Mouse (Mus musculus) A20 (cell line): ENCODE data around the gene Gm37240.

Source experiments
- DNase-seq: peaks from one replicate; pipeline ENCODE4 v3.0.0-alpha.2; 2011; ENCODE audit warnings: low read depth, low spot score

Gene Gm37240

GRCm38 (mm10) chr3:85681136-85681535 is 206.2 kb downstream of the Gm37240 start:
- DNase-seq: no peak

GRCm38 (mm10) chr3:85679960-85680359 is 207.4 kb downstream of the Gm37240 start:
- no peak for DNase-seq

GRCm38 (mm10) chr3:85679312-85679933 is 207.9 kb downstream of the Gm37240 start:
- no peak for DNase-seq

GRCm38 (mm10) chr3:85677952-85678351 is 209.4 kb downstream of the Gm37240 start:
- no peak for DNase-seq

- no peak for DNase-seq
Observed at GRCm38 (mm10) chr3:85677133-85677532, 210.2 kb downstream of the Gm37240 start.

GRCm38 (mm10) chr3:85669844-85670243 is 217.5 kb downstream of the Gm37240 start:
- no peak for DNase-seq

- no peak for DNase-seq
Observed at GRCm38 (mm10) chr3:85667683-85668082, 219.6 kb downstream of the Gm37240 start.

GRCm38 (mm10) chr3:85666736-85667135 is 220.6 kb downstream of the Gm37240 start:
- no peak for DNase-seq

GRCm38 (mm10) chr3:85666166-85666565 is 221.2 kb downstream of the Gm37240 start:
- DNase-seq: no peak

- no peak for DNase-seq
Observed at GRCm38 (mm10) chr3:85664591-85665171, 222.6 kb downstream of the Gm37240 start.

GRCm38 (mm10) chr3:85663826-85664225 is 223.5 kb downstream of the Gm37240 start:
- no peak for DNase-seq

GRCm38 (mm10) chr3:85661926-85662813 is 225.1 kb downstream of the Gm37240 start:
- no peak for DNase-seq

- DNase-seq: no peak
Observed at GRCm38 (mm10) chr3:85659681-85660080, 227.6 kb downstream of the Gm37240 start.

GRCm38 (mm10) chr3:85655538-85655937 is 231.8 kb downstream of the Gm37240 start:
- no peak for DNase-seq

GRCm38 (mm10) chr3:85652727-85653665 is 234.3 kb downstream of the Gm37240 start:
- no peak for DNase-seq

GRCm38 (mm10) chr3:85649176-85649575 is 238.1 kb downstream of the Gm37240 start:
- no peak for DNase-seq

GRCm38 (mm10) chr3:85645517-85646004 is 241.8 kb downstream of the Gm37240 start:
- DNase-seq: no peak

GRCm38 (mm10) chr3:85644814-85645213 is 242.5 kb downstream of the Gm37240 start:
- no peak for DNase-seq

- DNase-seq: no peak
Observed at GRCm38 (mm10) chr3:85641751-85642150, 245.6 kb downstream of the Gm37240 start.

GRCm38 (mm10) chr3:85636716-85637447 is 250.4 kb downstream of the Gm37240 start:
- DNase-seq: no peak

GRCm38 (mm10) chr3:85635591-85635990 is 251.7 kb downstream of the Gm37240 start:
- no peak for DNase-seq
